In the genomic region with DNA sequence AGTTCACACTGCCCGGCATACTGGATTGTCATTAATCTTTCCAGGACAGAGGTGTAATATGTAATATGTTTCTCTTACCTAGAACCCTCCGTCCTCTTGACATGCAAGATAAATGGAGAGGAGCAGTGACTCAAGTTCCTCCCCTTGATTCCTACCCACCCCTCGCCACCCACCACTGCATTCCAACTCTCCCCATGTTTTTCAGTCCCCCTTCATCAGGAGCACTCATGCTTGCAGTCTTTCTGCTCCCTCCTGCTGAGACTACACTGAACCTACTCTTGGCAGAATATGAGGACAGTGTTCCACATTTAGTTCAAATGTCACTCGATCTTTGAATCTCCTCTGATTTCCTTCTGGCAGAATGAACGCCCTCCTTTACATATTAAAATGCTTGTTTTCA, we compare ENCODE assay signal across 14 mouse cellular contexts.
"Had no signal": no experiment of that assay in that cellular context is flagged by ENCODE, and none has a peak within 500 bp of the region (broad histone marks: within the 10 kb centered on the region; RNA-seq: fewer than 3 reads in every experiment).

No protein-coding gene starts in this region.

- H3K9ac ChIP-seq: limb, embryonic 12.5 days; liver, embryonic 13.5 days; liver, postnatal 0 days; lung, embryonic 15.5 days; stomach, embryonic 15.5 days had no signal

- H3K27me3 ChIP-seq: limb, embryonic 12.5 days; liver, embryonic 13.5 days; lung, embryonic 15.5 days; megakaryocyte, embryonic 14.5 days; stomach, embryonic 15.5 days had no signal

- H3K4me3 ChIP-seq: limb, embryonic 12.5 days; liver, embryonic 13.5 days; lung, embryonic 15.5 days; megakaryocyte, embryonic 14.5 days; stomach, embryonic 15.5 days had no signal

- H3K4me1 ChIP-seq: liver, embryonic 13.5 days; lung, embryonic 15.5 days; megakaryocyte, embryonic 14.5 days; stomach, embryonic 15.5 days had no signal

- H3K36me3 ChIP-seq: limb, embryonic 12.5 days; liver, embryonic 13.5 days; lung, embryonic 15.5 days; stomach, embryonic 15.5 days had no signal

- H3K9me3 ChIP-seq: limb, embryonic 12.5 days; lung, embryonic 15.5 days; stomach, embryonic 15.5 days had no signal

- ATAC-seq: liver, postnatal 0 days had no signal

- H3K4me2 ChIP-seq: limb, embryonic 12.5 days; liver, embryonic 13.5 days; lung, embryonic 15.5 days; midbrain, embryonic 11.5 days; stomach, embryonic 15.5 days had no signal

- DNase-seq: kidney, postnatal 14 days; liver; liver, embryonic 13.5 days; liver, postnatal 0 days; lung, postnatal 14 days; right cerebral cortex, postnatal 14 days; thymus, adult 2 months; thymus, postnatal 25 days had no signal

- H3K27ac ChIP-seq: limb, embryonic 12.5 days; liver, embryonic 13.5 days; lung, embryonic 15.5 days; macrophage; stomach, embryonic 15.5 days had no signal
